Comparison of ENCODE assay signal across 1 mouse cellular context in genomic region chr2:125232183-125232582, GRCm38 (mm10).
A peak's percentile ranks its signal among the peaks of the same experiment; 100 is the strongest.
TF ChIP-seq lines count a peak whose summit lies in the region.

No protein-coding gene starts in this region.

TF ChIP-seq in MEL, 35 proteins besides CTCF, POLR2A, EP300 and RAD21:
- TF ChIP-seq ZNF384 (IDR thresholded peaks at IDR 0.05; ENCODE audit: low read depth, low read length) (no peak), RCOR1 (IDR thresholded peaks at IDR 0.05; ENCODE audit: low read depth, low read length) (0 out of 2 replicates have a peak, but pooled peaks have one; percentile 13), TAL1 (IDR thresholded peaks at IDR 0.05; ENCODE audit: low read length) (no peak)
TF ChIP-seq in MEL: peak in this region for 1.
